Mouse (Mus musculus) liver, adult 2 months (tissue): ENCODE measurements at regions not wholly inside any gene's neighbourhood (a gene's known extent, or its start where the extent isn't known, plus 50 kb on each side); places are given as distances from the start of the nearest gene placed in this dataset.

Source experiments
- DNase-seq: peaks from one replicate; pipeline ENCODE4 v3.0.0-alpha.2; 2011; ENCODE audit warnings: low read depth, low spot score; ENCODE audit errors: extremely low read depth
- H3K27ac ChIP-seq: fragments of 200-500 bp; replicated peaks from 2 replicates; pipeline ENCODE4 v1.5.1; 2012; ENCODE audit warnings: low read depth, mild to moderate bottlenecking, control low read depth, inconsistent platforms, low read length; ENCODE audit not compliant: insufficient read depth
- H3K27me3 ChIP-seq: fragments of 200-500 bp; 2 replicates; pipeline ENCODE4 v1.6.1; 2012; ENCODE audit warnings: mild to moderate bottlenecking, moderate library complexity, low read length, inconsistent platforms; ENCODE audit not compliant: control insufficient read depth, insufficient read depth
- H3K36me3 ChIP-seq: fragments of 200-500 bp; 2 replicates; pipeline ENCODE4 v1.6.1; 2012; ENCODE audit warnings: low read length, inconsistent platforms; ENCODE audit not compliant: control insufficient read depth, insufficient read depth
- H3K4me1 ChIP-seq: fragments of 200-500 bp; 2 replicates; pipeline ENCODE4 v1.6.1; 2011; ENCODE audit warnings: low read length; ENCODE audit not compliant: control insufficient read depth, insufficient read depth
- H3K4me3 ChIP-seq: fragments of 200-500 bp; 2 replicates; pipeline ENCODE4 v1.5.1; 2011; ENCODE audit warnings: low read depth, mild to moderate bottlenecking, control low read depth, low read length, moderate library complexity; ENCODE audit not compliant: insufficient read depth
- H3K79me2 ChIP-seq: fragments of 200-500 bp; 2 replicates; pipeline ENCODE4 v1.6.1; 2012; ENCODE audit warnings: inconsistent platforms, mild to moderate bottlenecking, low read length, moderate library complexity; ENCODE audit not compliant: control insufficient read depth, insufficient read depth
- H3K9ac ChIP-seq: fragments of 200-500 bp; 2 replicates; pipeline ENCODE4 v1.6.1; 2012; ENCODE audit warnings: low read depth, mild to moderate bottlenecking, control low read depth, inconsistent platforms, low read length
- CTCF ChIP-seq: fragments of 200-500 bp; IDR thresholded peaks from 2 replicates; pipeline ENCODE4 v1.5.1; 2011; ENCODE audit warnings: low read depth, low read length, control low read depth
- POLR2A ChIP-seq: fragments of 200-500 bp; IDR thresholded peaks from 2 replicates; pipeline ENCODE4 v1.6.1; 2011; ENCODE audit warnings: low read length, control low read depth; ENCODE audit not compliant: insufficient read depth; ENCODE audit errors: extremely low read depth
- WGBS: fragments of 180-500 bp; shearing (Covaris S2); methylation state at CpG from one replicate; pipeline ENCODE4 v1.1.7; 2018; 5-methylcytosine and 5-hydroxymethylcytosine counted together

GRCm38 (mm10) chr11:18075840-18076435 is 122.3 kb upstream of the Etaa1 start:
- Histone ChIP-seq H3K9ac (no peak overlapping the region), H3K27me3 (no peaks in the 10 kb centered on the region), H3K36me3 (no peaks in the 10 kb centered on the region), H3K4me3 (no peak overlapping the region), H3K4me1 (no peaks in the 10 kb centered on the region), H3K79me2 (no peaks in the 10 kb centered on the region), H3K27ac (no peak overlapping the region)
- no peak for DNase-seq
- 75% methylated on average over 4 of the region's 4 CpGs for WGBS
- TF ChIP-seq POLR2A = no peak
- no peak for TF ChIP-seq CTCF

- no peaks in the 10 kb centered on the region for H3K79me2 ChIP-seq
- no peaks in the 10 kb centered on the region for H3K36me3 ChIP-seq
- no peak overlapping the region for H3K4me3 ChIP-seq
- no peaks in the 10 kb centered on the region for H3K4me1 ChIP-seq
- H3K27me3 ChIP-seq = no peaks in the 10 kb centered on the region
- TF ChIP-seq POLR2A (no peak), CTCF (no peak)
- WGBS = 71% methylated on average over 4 of the region's 4 CpGs
- H3K27ac ChIP-seq = no peak overlapping the region
- no peak overlapping the region for H3K9ac ChIP-seq
- DNase-seq = no peak
Measured at GRCm38 (mm10) chr11:18070586-18071306, 117.1 kb upstream of the Etaa1 start.

GRCm38 (mm10) chr11:18070032-18070374 is 116.3 kb upstream of the Etaa1 start:
- TF ChIP-seq CTCF (no peak), POLR2A (no peak)
- no peaks in the 10 kb centered on the region for H3K36me3 ChIP-seq
- H3K27ac ChIP-seq = no peak overlapping the region
- WGBS = 78% methylated on average over 8 of the region's 8 CpGs
- H3K4me1 ChIP-seq = no peaks in the 10 kb centered on the region
- H3K79me2 ChIP-seq = no peaks in the 10 kb centered on the region
- H3K4me3 ChIP-seq = no peak overlapping the region
- no peak for DNase-seq
- no peak overlapping the region for H3K9ac ChIP-seq
- H3K27me3 ChIP-seq = no peaks in the 10 kb centered on the region

- no peaks in the 10 kb centered on the region for H3K4me1 ChIP-seq
- H3K79me2 ChIP-seq = no peaks in the 10 kb centered on the region
- H3K9ac ChIP-seq = no peak overlapping the region
- no peaks in the 10 kb centered on the region for H3K27me3 ChIP-seq
- H3K4me3 ChIP-seq = no peak overlapping the region
- no peak overlapping the region for H3K27ac ChIP-seq
- no peak for DNase-seq
- H3K36me3 ChIP-seq = no peaks in the 10 kb centered on the region
- no peak for TF ChIP-seq CTCF
- TF ChIP-seq POLR2A = no peak
- 61% methylated on average over 7 of the region's 7 CpGs for WGBS
Measured at GRCm38 (mm10) chr11:18069348-18070031, 115.8 kb upstream of the Etaa1 start.

- DNase-seq = no peak
- no peak for TF ChIP-seq POLR2A
- no peak for TF ChIP-seq CTCF
- 74% methylated on average over 2 of the region's 2 CpGs for WGBS
- Histone ChIP-seq H3K4me1 (no peaks in the 10 kb centered on the region), H3K4me3 (no peak overlapping the region), H3K9ac (no peak overlapping the region), H3K27me3 (no peaks in the 10 kb centered on the region), H3K27ac (no peak overlapping the region), H3K79me2 (no peaks in the 10 kb centered on the region), H3K36me3 (no peaks in the 10 kb centered on the region)
Measured at GRCm38 (mm10) chr11:18068085-18068484, 114.4 kb upstream of the Etaa1 start.

GRCm38 (mm10) chr11:18067676-18068075 is 114.0 kb upstream of the Etaa1 start:
- H3K9ac ChIP-seq = no peak overlapping the region
- DNase-seq = no peak
- H3K36me3 ChIP-seq = no peaks in the 10 kb centered on the region
- no peak overlapping the region for H3K4me3 ChIP-seq
- no peaks in the 10 kb centered on the region for H3K27me3 ChIP-seq
- H3K4me1 ChIP-seq = no peaks in the 10 kb centered on the region
- H3K79me2 ChIP-seq = no peaks in the 10 kb centered on the region
- WGBS = 59% methylated on average over 3 of the region's 3 CpGs
- H3K27ac ChIP-seq = no peak overlapping the region
- TF ChIP-seq POLR2A (no peak), CTCF (no peak)
